Mouse (Mus musculus): ENCODE data around the gene Trim71. TPM values are rescaled to one million over a fixed set of nuclear protein-coding genes. Genes with fewer than 3 reads are reported as not detected.

Gene Trim71
- 0.43 and 0.46 TPM in 2 replicates for polyA plus RNA-seq (2015; fragmentation: Nextera tagmentation; extraction: Ambion mirVana)

DNA sequence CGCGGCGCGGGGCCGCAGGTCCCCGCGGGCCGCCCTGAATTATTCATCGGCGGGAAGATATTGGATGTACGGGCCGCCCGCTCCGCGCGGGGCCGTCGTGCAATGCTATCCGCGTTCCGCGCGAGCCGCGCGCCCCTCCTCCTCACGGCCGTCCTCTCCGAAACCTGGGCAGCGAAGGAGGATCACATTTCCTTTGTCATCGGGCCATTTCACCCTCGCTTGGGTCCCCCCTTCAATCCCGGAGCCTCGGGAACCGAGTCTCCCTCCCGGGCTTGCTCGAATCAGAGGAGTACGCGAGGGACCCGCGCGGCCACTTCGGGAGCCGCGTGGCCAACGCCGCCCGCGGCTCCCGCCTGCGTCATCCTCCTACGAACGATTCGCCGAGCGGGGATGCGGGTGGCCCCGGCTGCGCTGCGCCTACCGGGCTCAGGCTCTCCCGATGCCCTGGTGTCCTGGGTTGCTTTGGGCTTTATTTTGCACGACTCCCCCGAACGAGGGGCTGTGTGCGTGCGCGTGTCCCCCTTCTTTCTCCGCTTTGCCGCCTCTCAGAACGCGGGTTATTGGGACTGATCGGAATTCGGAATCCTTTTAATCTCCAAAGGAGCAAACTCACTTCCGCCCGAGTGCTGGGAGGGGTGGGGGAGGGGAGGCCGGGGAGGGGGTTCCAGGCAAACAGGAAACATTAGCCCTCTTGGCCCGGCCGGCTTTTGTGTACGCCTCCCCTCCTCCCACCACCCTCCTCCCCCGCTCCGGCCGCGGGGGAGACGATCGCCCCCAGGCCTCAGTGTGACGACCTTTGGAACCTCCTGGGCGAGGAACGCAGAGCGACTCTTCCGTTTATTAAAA, at the start of gene Trim71:
Gene Trim71 (minus strand): TSS at position 609 of the 846 bp plus-strand sequence.
- DNase-seq (ENCODE audit: low spot score), result peak; percentile 62
- Histone ChIP-seq H3K27me3 (ENCODE audit: insufficient read depth, low read length) (peaks cover 37% of the 10 kb centered on the region), H3K36me3 (ENCODE audit: insufficient read depth, low read length) (no peaks in the 10 kb centered on the region), H3K4me3 (replicated peaks; ENCODE audit: low read depth, low read length) (peak within 1 kb of the TSS; percentile 56), H3K4me2 (ENCODE audit: low read length) (peak within 1 kb of the TSS; percentile 99), H3K27ac (peak within 1 kb of the TSS; percentile 63), H3K9me3 (replicated peaks; ENCODE audit: low read length) (no peaks in the 10 kb centered on the region), H3K9ac (ENCODE audit: low read depth, low read length) (peak within 1 kb of the TSS; percentile 65), H3K4me1 (replicated peaks; ENCODE audit: insufficient read depth, low read length) (peaks cover 17% of the 10 kb centered on the region; the same call in 1 of the 2 replicates)
- ATAC-seq (replicated peaks; ENCODE audit: low FRiP score, low read depth), result peak; percentile 55; the same call in 1 of the 2 replicates
- TF ChIP-seq CTCF (IDR thresholded peaks at IDR 0.05; ENCODE audit: low read depth), result no peak
- under 1% methylated on average over 86 of the region's 91 CpGs for WGBS

DNA sequence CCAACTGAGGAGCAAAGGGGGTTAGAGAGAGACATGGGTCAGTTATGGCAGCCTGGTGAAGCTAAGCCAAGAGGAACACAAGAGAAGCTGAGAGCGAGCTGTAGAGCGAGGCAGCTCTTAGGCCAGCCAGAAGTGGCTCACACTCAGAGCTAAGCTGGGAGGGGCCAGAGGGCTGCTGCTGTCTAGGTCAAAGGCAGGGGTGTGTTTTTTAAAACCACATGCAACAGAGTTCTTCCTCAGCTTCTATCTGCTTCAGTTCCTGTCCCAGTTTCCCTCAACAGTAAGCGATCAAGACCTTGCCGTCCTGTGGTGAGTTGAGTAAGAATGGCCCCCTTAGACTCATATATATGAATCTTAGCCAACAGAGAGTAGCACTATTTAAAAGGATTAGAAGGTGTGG, 48.9 kb upstream of the Trim71 start:
- H3K27ac ChIP-seq, result no peak overlapping the region
- ATAC-seq (replicated peaks; ENCODE audit: low FRiP score, low read depth), result no peak
- WGBS, result 88% methylated on average over 4 of the region's 4 CpGs

DNA sequence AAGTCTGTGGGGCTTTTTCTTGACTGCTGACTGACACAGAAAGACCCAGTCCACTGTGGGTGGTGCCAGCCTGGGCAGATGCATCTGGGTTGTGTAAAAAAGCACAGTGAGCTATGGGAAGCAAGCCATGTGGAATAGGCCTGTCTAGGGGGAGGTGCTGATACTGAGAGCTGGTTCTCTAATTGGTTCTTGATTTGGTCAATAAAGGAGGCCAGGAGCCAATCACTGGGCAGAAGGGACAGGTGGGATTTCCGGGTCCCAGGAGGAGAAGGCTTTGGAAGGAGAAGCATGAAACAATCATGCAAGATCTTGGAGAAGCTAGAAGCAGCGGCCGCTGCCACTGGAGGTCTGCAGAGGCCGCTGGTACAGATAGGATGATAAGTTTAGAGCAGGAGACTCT, 48.4 kb upstream of the Trim71 start:
- Histone ChIP-seq H3K4me3 (replicated peaks; ENCODE audit: low read depth, low read length) (no peak overlapping the region), H3K27ac (no peak overlapping the region), H3K4me2 (ENCODE audit: low read length) (no peak overlapping the region), H3K9me3 (replicated peaks; ENCODE audit: low read length) (no peaks in the 10 kb centered on the region), H3K9ac (ENCODE audit: low read depth, low read length) (no peak overlapping the region), H3K4me1 (replicated peaks; ENCODE audit: insufficient read depth, low read length) (no peaks in the 10 kb centered on the region), H3K27me3 (ENCODE audit: insufficient read depth, low read length) (no peaks in the 10 kb centered on the region), H3K36me3 (ENCODE audit: insufficient read depth, low read length) (peaks cover 40% of the 10 kb centered on the region)
- no peak for DNase-seq (ENCODE audit: low spot score)
- no peak for ATAC-seq (replicated peaks; ENCODE audit: low FRiP score, low read depth)
- no peak for TF ChIP-seq CTCF (IDR thresholded peaks at IDR 0.05; ENCODE audit: low read depth)
- 88% methylated on average over 4 of the region's 4 CpGs for WGBS

More for the DNA sequence above, 48.9 kb upstream of the Trim71 start:
- Histone ChIP-seq H3K36me3 (ENCODE audit: insufficient read depth, low read length) (peaks cover 40% of the 10 kb centered on the region), H3K4me1 (replicated peaks; ENCODE audit: insufficient read depth, low read length) (no peaks in the 10 kb centered on the region), H3K4me2 (ENCODE audit: low read length) (no peak overlapping the region), H3K27me3 (ENCODE audit: insufficient read depth, low read length) (no peaks in the 10 kb centered on the region), H3K9ac (ENCODE audit: low read depth, low read length) (no peak overlapping the region), H3K4me3 (replicated peaks; ENCODE audit: low read depth, low read length) (no peak overlapping the region), H3K9me3 (replicated peaks; ENCODE audit: low read length) (no peaks in the 10 kb centered on the region)
- TF ChIP-seq CTCF (IDR thresholded peaks at IDR 0.05; ENCODE audit: low read depth), result no peak
- DNase-seq (ENCODE audit: low spot score), result no peak

- Histone ChIP-seq H3K9ac (ENCODE audit: low read depth, low read length) (no peak overlapping the region), H3K4me3 (replicated peaks; ENCODE audit: low read depth, low read length) (no peak overlapping the region), H3K27ac (no peak overlapping the region), H3K27me3 (ENCODE audit: insufficient read depth, low read length) (no peaks in the 10 kb centered on the region), H3K9me3 (replicated peaks; ENCODE audit: low read length) (no peaks in the 10 kb centered on the region), H3K4me2 (ENCODE audit: low read length) (no peak overlapping the region), H3K4me1 (replicated peaks; ENCODE audit: insufficient read depth, low read length) (no peaks in the 10 kb centered on the region), H3K36me3 (ENCODE audit: insufficient read depth, low read length) (peaks cover 40% of the 10 kb centered on the region)
- DNase-seq (ENCODE audit: low spot score) (no peak), ATAC-seq (replicated peaks; ENCODE audit: low FRiP score, low read depth) (no peak)
- 95% methylated on average over 3 of the region's 3 CpGs for WGBS
- no peak for TF ChIP-seq CTCF (IDR thresholded peaks at IDR 0.05; ENCODE audit: low read depth)
These were observed 46.1 kb upstream of the Trim71 start for GRCm38 (mm10) chr9:114610266-114610665.

- Histone ChIP-seq H3K4me3 (replicated peaks; ENCODE audit: low read depth, low read length) (no peak overlapping the region), H3K36me3 (ENCODE audit: insufficient read depth, low read length) (peaks cover 19% of the 10 kb centered on the region; the same call in 1 of the 2 replicates), H3K9me3 (replicated peaks; ENCODE audit: low read length) (no peaks in the 10 kb centered on the region), H3K4me1 (replicated peaks; ENCODE audit: insufficient read depth, low read length) (no peaks in the 10 kb centered on the region), H3K27ac (no peak overlapping the region), H3K4me2 (ENCODE audit: low read length) (no peak overlapping the region), H3K9ac (ENCODE audit: low read depth, low read length) (no peak overlapping the region), H3K27me3 (ENCODE audit: insufficient read depth, low read length) (no peaks in the 10 kb centered on the region)
- DNase-seq (ENCODE audit: low spot score) (no peak), ATAC-seq (replicated peaks; ENCODE audit: low FRiP score, low read depth) (no peak)
- 66% methylated on average over 12 of the region's 12 CpGs for WGBS
- TF ChIP-seq CTCF (IDR thresholded peaks at IDR 0.05; ENCODE audit: low read depth), result no peak
These were observed 39.8 kb upstream of the Trim71 start for GRCm38 (mm10) chr9:114603876-114604540.

DNA sequence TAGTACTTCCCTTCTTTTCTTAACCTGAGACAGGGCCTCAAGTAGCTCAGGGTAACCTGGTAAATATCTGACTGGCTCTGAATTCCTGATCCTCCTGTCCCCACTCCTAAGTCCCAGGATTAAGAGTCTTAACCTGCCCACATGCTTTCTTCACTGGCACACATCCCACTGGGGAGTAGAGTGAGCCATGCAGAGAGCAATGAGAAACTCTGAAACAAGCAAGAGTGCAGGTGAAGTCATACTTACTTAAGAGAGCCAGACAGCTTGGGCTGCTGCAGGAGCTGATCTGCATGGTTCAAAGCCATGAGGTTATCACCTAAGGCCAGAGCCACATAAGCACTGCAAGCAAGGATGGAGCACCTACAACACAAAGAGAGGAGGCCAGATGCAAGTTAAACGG, 36.9 kb upstream of the Trim71 start:
- Histone ChIP-seq H3K9ac (ENCODE audit: low read depth, low read length) (no peak overlapping the region), H3K4me1 (replicated peaks; ENCODE audit: insufficient read depth, low read length) (no peaks in the 10 kb centered on the region), H3K4me2 (ENCODE audit: low read length) (no peak overlapping the region), H3K27ac (no peak overlapping the region), H3K36me3 (ENCODE audit: insufficient read depth, low read length) (peaks cover 27% of the 10 kb centered on the region), H3K9me3 (replicated peaks; ENCODE audit: low read length) (no peaks in the 10 kb centered on the region), H3K27me3 (ENCODE audit: insufficient read depth, low read length) (no peaks in the 10 kb centered on the region), H3K4me3 (replicated peaks; ENCODE audit: low read depth, low read length) (no peak overlapping the region)
- DNase-seq (ENCODE audit: low spot score), result no peak
- ATAC-seq (replicated peaks; ENCODE audit: low FRiP score, low read depth), result no peak
- no peak for TF ChIP-seq CTCF (IDR thresholded peaks at IDR 0.05; ENCODE audit: low read depth)
- WGBS, result 93% methylated on average over 1 of the region's 1 CpGs
